Mouse (Mus musculus): ENCODE data around the gene Fam89b. TPM values are rescaled to one million over a fixed set of nuclear protein-coding genes. Genes with fewer than 3 reads are reported as not detected.
A peak's percentile ranks its signal among the peaks of the same experiment; 100 is the strongest.

Gene Fam89b
- total RNA-seq, 2 experiments from 2014 or later, result 72.4 to 72.5 TPM

- intact Hi-C loops (cut with DNase I), result no loop called here
Observed at GRCm38 (mm10) chr19:5740320-5741317, 11.2 kb upstream of the Fam89b start, which contains the start of gene Ltbp3. Gene Ltbp3, plus strand, starts transcription at chr19:5740904.

GRCm38 (mm10) chr19:5739446-5739845, 10.0 kb upstream of the Fam89b start:
- intact Hi-C loops (cut with DNase I), result no loop called here
- DNase-seq, result no peak

More at GRCm38 (mm10) chr19:5740320-5741317, 11.2 kb upstream of the Fam89b start, which contains the start of gene Ltbp3:
- peak; percentile 97 for DNase-seq

GRCm38 (mm10) chr19:5734325-5734724, 4.9 kb upstream of the Fam89b start:
- intact Hi-C loops (cut with DNase I), result no loop called here
- DNase-seq, result no peak

- DNase-seq, result peak; percentile 95
- intact Hi-C loops (cut with DNase I), result no loop called here
Observed at GRCm38 (mm10) chr19:5731264-5731978, 2.0 kb upstream of the Fam89b start.

GRCm38 (mm10) chr19:5730314-5731186, 1.1 kb upstream of the Fam89b start:
- DNase-seq, result peak; percentile 75
- intact Hi-C loops (cut with DNase I), result no loop called here

- peak; percentile 83 for DNase-seq
- intact Hi-C loops (cut with DNase I), result no loop called here
Observed at GRCm38 (mm10) chr19:5728631-5729443, 616 bp downstream of the Fam89b start.

- intact Hi-C loops (cut with DNase I), result no loop called here
Observed at GRCm38 (mm10) chr19:5727701-5728100, 1.8 kb downstream of the Fam89b start.

GRCm38 (mm10) chr19:5726961-5727578, 2.4 kb downstream of the Fam89b start:
- intact Hi-C loops (cut with DNase I), result no loop called here
- no peak for DNase-seq

More at GRCm38 (mm10) chr19:5727701-5728100, 1.8 kb downstream of the Fam89b start:
- peak; percentile 91 for DNase-seq

- intact Hi-C loops (cut with DNase I), result no loop called here
- peak; percentile 57 for DNase-seq
Observed at GRCm38 (mm10) chr19:5725767-5726515, 3.5 kb downstream of the Fam89b start, which contains the start of gene Ehbp1l1. Gene Ehbp1l1, minus strand, starts transcription at chr19:5726317.

- DNase-seq, result no peak
- intact Hi-C loops (cut with DNase I), result no loop called here
Observed at GRCm38 (mm10) chr19:5725029-5725707, 4.3 kb downstream of the Fam89b start.

- intact Hi-C loops (cut with DNase I), result no loop called here
- no peak for DNase-seq
Observed at GRCm38 (mm10) chr19:5724549-5724941, 4.9 kb downstream of the Fam89b start.

- intact Hi-C loops (cut with DNase I), result no loop called here
- DNase-seq, result no peak
Observed at GRCm38 (mm10) chr19:5723934-5724548, 5.4 kb downstream of the Fam89b start.

GRCm38 (mm10) chr19:5722848-5723425, 6.5 kb downstream of the Fam89b start:
- no peak for DNase-seq
- intact Hi-C loops (cut with DNase I), result no loop called here

- DNase-seq, result no peak
- intact Hi-C loops (cut with DNase I), result no loop called here
Observed at GRCm38 (mm10) chr19:5721233-5721632, 8.2 kb downstream of the Fam89b start.

GRCm38 (mm10) chr19:5716955-5717354, 12.5 kb downstream of the Fam89b start:
- no peak for DNase-seq
- intact Hi-C loops (cut with DNase I), result loop anchor here (10.0 kb wide), 1 partner anchor 58 kb away; the partner anchor contains the start of gene Scyl1

GRCm38 (mm10) chr19:5715793-5716688, 13.4 kb downstream of the Fam89b start:
- intact Hi-C loops (cut with DNase I), result loop anchor here (10.0 kb wide), 1 partner anchor 59 kb away; the partner anchor contains the start of gene Scyl1
- peak; percentile 71 for DNase-seq
